ENCODE assay signal across 7 mouse cellular contexts in genomic region chr5:99578692-99579091, GRCm38 (mm10).
A peak's percentile ranks its signal among the peaks of the same experiment; 100 is the strongest.
DNase-seq lines count a peak whose midpoint lies in the region; ATAC-seq and TF ChIP-seq lines count a peak whose summit lies in the region.

No protein-coding gene starts in this region.

- no peak overlapping the region for H3K4me2 ChIP-seq in kidney, embryonic 15.5 days

- 3% methylated on average over 4 of the region's 4 CpGs for WGBS in heart, embryonic 10.5 days
- WGBS in kidney, embryonic 15.5 days, result 2% methylated on average over 4 of the region's 4 CpGs

- peak; percentile 38; the same call in 1 of the 2 replicates for TF ChIP-seq CTCF in E14TG2a.4 (conservative IDR thresholded peaks at IDR 0.05; ENCODE audit: low read length)

- peak; percentile 18 for DNase-seq in WW6 (ENCODE audit: low read depth, low spot score)
- peak; percentile 43 to 63 for DNase-seq in cerebellum, postnatal 36 days
- DNase-seq in heart, embryonic 10.5 days (ENCODE audit: low spot score), result peak; percentile 78
- peak; percentile 90 for DNase-seq in splenic B cell, adult 2 months (ENCODE audit: low read depth, low spot score)

- H3K4me3 ChIP-seq in E14TG2a.4 (replicated peaks; ENCODE audit: low read length), result no peak overlapping the region
- no peak overlapping the region for H3K4me3 ChIP-seq in heart, embryonic 10.5 days
- H3K4me3 ChIP-seq in kidney, embryonic 15.5 days (replicated peaks), result no peak overlapping the region

- no peak overlapping the region for H3K27ac ChIP-seq in heart, embryonic 10.5 days
- H3K27ac ChIP-seq in kidney, embryonic 15.5 days, result no peak overlapping the region

- H3K9me3 ChIP-seq in E14TG2a.4 (ENCODE audit: low read length), result no peaks in the 10 kb centered on the region
- H3K9me3 ChIP-seq in heart, embryonic 10.5 days, result no peaks in the 10 kb centered on the region
- no peaks in the 10 kb centered on the region for H3K9me3 ChIP-seq in kidney, embryonic 15.5 days (replicated peaks)

- H3K36me3 ChIP-seq in E14TG2a.4 (ENCODE audit: insufficient read depth, low read length), result no peaks in the 10 kb centered on the region
- no peaks in the 10 kb centered on the region for H3K36me3 ChIP-seq in heart, embryonic 10.5 days
- no peaks in the 10 kb centered on the region for H3K36me3 ChIP-seq in kidney, embryonic 15.5 days
- no peaks in the 10 kb centered on the region for H3K36me3 ChIP-seq in splenic B cell, adult 2 months (ENCODE audit: control insufficient read depth, insufficient read depth, low read length, poor library complexity, severe bottlenecking)

- H3K4me1 ChIP-seq in E14TG2a.4 (replicated peaks; ENCODE audit: low read depth, low read length), result no peaks in the 10 kb centered on the region
- peaks cover 19% of the 10 kb centered on the region for H3K4me1 ChIP-seq in heart, embryonic 10.5 days
- no peaks in the 10 kb centered on the region for H3K4me1 ChIP-seq in kidney, embryonic 15.5 days

- peak; percentile 82; the same call in 1 of the 2 replicates for ATAC-seq in kidney, embryonic 15.5 days (replicated peaks; ENCODE audit: low FRiP score)
- peak; percentile 93 for ATAC-seq in megakaryocyte-erythroid progenitor cell, adult 5-6 weeks (replicated peaks; ENCODE audit: low FRiP score, low TSS enrichment, poor library complexity, severe bottlenecking)

- no peak overlapping the region for H3K9ac ChIP-seq in kidney, embryonic 15.5 days

- no peaks in the 10 kb centered on the region for H3K27me3 ChIP-seq in E14TG2a.4 (ENCODE audit: insufficient read depth, low read length)
- no peaks in the 10 kb centered on the region for H3K27me3 ChIP-seq in heart, embryonic 10.5 days (ENCODE audit: insufficient read depth, poor library complexity, severe bottlenecking)
- 0 out of 2 replicates have a peak, but pooled peaks cover 4% of the 10 kb centered on the region for H3K27me3 ChIP-seq in kidney, embryonic 15.5 days
- no peaks in the 10 kb centered on the region for H3K27me3 ChIP-seq in splenic B cell, adult 2 months (ENCODE audit: control insufficient read depth, insufficient read depth, low read length, poor library complexity, severe bottlenecking)

Comparison
In these comparisons a context has a peak if more than half of its experiments do, and no peak if none do; other contexts are left out.
1. DNase-seq: peak in every context shown above with its lines; median percentile 90 in splenic B cell, adult 2 months; 78 in heart, embryonic 10.5 days; 53 in cerebellum, postnatal 36 days; 18 in WW6.